Mouse (Mus musculus): Measurements from ENCODE around the gene Ttc28.

The Ttc28 gene

DNA sequence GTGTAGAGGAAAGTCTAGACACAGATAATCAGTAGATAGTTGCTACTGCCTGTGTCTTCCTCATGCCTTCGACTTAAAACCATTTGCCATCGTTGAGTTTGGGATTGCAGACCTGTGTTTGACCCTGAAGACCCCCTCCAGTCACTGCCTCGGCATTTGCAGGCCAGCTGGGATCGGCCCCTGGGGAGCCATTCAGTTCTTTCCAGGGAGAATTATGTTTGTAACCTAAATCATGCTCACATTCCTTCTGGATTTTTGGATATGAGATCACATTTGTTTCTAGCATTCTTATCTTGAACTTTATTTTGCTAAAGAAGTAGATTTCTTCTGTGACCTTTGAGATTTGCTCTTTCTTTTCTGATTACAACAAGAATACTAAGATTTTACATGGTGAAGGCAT lies 80.5 kb downstream of the Ttc28 start:
- DNase-seq (ENCODE audit: low spot score in 2 of 2): no peak

DNA sequence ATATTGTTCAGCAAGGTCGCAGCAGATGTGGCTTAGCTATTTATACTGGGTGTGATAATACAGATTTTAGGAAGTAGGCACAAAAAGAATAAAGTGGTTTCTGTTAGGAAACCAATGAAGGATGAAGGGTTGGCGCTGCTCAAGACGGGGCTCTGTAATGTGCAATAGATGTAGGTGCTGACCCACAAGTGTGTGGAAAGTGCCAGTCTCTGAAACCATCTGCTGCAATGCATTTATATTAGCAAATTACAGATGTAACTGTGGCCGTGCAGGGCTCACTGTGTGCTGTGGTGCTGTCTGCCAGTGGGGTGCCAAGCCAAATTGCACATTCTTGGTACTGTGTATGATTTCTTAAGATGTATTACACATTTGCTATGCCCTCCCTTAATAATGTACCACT lies 81.3 kb downstream of the Ttc28 start:
- no peak for DNase-seq (ENCODE audit: low spot score in 2 of 2)

DNA sequence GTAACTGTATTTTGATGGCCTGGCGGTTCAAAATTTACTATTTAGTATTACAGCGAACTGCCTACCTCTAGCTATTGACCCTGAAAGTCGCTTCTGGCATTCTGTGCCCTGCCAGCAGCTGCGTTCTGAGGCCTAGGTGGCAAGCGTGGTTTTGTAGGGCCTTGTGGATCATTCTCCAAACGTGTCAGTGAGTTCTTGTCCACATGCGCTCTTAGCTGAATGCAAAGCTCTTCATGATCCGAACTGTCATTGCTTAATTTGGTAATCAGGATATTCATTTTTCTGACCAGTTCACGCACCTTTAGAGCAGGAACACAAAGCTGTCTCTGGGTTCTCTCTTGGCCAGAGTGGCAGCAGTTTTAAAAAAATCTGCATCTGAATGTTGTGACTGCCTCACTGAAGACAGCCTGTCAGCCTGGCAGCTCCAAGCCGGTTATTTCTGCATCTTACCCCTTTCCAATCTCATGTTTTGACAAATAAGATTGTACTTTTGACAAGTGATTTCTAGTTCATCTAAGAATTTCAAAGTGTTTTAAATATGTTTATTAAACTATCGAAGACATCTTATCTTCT lies 88.0 kb downstream of the Ttc28 start:
- DNase-seq (ENCODE audit: low spot score in 2 of 2): no peak

DNA sequence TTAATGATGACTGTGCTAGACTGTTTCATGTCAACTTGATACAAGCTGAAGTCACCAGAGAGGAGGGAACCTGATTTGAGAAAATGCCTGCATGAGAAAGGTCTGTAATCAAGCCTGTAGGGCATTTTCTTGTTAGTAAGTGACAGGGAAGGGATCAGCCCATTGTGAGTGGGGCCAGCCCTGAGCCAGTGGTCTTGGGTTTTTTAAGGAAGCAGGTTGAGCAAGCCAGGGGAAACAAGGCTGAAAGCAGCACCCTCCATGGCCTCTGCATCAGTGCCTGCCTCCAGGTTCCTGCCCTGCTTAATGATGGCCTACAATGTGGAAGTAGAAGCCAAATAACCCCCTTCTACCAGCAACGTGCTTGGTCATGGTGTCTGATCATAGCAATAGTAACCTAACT lies 89.0 kb downstream of the Ttc28 start:
- DNase-seq (ENCODE audit: low spot score in 2 of 2): no peak

DNA sequence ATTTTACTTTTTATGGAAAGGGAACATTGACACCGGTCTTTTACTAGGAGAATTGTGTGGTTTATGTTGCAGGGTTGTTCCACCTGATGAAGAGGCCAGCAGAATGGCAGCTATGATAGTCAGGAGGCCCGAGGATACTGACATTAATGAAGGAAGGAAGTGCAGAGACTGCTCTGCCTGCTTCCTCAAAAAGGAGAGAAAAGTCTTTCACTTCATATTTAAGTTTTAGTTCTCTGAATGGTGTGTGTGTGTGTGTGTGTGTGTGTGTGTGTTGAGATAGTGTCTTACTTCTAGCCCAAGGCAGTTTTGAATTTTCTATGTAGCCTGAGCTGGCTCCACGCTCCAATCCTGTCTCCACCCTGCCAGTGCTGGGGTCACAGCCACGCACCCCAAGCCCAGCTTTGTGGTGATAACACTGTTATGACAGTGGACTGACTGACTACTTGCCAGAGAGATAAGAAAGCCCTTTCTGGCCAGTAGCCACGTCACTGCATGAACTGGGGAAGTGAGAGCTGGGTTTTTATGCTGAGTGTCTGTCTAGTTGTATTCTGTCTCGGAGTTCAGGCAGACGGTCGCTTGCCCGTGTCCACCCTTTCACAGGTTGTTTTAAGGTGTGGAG lies 90.7 kb downstream of the Ttc28 start:
- DNase-seq (ENCODE audit: low spot score in 2 of 2): no peak

DNA sequence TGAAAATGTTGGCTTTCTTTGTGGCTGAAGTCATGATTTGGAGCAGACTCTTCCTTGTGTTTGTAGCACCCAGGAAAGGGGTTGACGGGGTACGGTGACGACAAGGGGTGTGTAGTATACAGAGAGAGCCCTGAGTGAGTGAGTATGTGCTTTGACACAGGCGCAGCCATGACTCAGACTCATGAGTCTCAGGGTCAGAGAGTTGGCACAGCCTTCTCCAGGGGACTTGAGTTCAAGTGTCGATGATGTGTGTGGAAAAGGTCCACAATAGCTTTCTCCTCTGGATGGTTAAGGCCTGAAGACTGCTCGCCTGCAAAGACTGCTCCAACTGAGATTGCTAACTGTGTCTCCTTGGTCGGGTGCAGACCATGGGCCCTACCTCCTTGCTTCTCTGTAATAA lies 97.1 kb downstream of the Ttc28 start:
- DNase-seq (ENCODE audit: low spot score in 2 of 2): no peak

DNA sequence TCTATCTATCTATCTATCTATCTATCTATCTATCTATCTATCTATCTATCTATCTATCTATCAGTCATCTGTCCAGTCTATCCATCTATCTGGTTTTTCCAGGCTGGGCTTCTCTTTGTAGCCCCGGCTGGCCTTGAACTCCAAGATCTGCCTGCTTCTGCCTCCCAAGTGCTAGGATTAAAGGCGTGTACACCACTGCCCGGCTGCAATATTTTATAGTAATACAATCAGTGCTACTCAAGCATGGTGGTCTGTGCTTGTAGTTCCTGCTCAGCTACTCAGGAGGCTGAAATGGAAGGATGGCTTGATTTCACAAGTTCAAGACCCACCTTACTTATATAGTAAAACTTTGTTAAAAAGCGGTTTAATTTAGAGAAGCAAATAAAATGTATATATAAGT lies 98.2 kb downstream of the Ttc28 start:
- no peak for DNase-seq (ENCODE audit: low spot score in 2 of 2)

- DNase-seq (ENCODE audit: low spot score in 2 of 2): peak; percentile 69 to 72
Measured at GRCm38 (mm10) chr5:110978461-110978860, 98.9 kb downstream of the Ttc28 start.

GRCm38 (mm10) chr5:110979011-110979860 lies 99.6 kb downstream of the Ttc28 start:
- peak; percentile 13 to 20 for DNase-seq (ENCODE audit: low spot score in 2 of 2)

GRCm38 (mm10) chr5:110979861-110980346 lies 100.3 kb downstream of the Ttc28 start:
- DNase-seq (ENCODE audit: low spot score in 2 of 2): peak; percentile 27 to 34

DNA sequence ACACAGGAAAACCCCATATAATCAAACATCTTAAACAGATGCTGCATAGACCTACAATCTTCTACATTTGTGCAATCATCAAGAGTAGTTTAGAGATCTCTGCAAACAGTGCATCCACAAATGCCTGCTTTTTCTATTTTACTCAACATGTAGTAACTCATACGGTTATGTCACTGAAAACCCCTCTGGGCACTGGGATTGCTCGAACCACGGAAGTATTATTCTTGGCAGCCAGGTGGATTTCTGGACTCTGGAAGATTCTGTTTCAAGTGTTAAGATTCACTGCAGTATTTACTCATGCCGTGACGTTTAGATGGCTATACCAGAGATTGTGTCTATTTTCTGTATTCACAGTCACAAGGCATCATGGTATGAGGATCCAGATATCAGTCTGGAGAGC lies 101.0 kb downstream of the Ttc28 start:
- DNase-seq (ENCODE audit: low spot score in 2 of 2): peak in 1 of 2 experiments; percentile 10

GRCm38 (mm10) chr5:110982436-110982835 lies 102.8 kb downstream of the Ttc28 start:
- DNase-seq (ENCODE audit: low spot score in 2 of 2): peak in 1 of 2 experiments; percentile 16

DNA sequence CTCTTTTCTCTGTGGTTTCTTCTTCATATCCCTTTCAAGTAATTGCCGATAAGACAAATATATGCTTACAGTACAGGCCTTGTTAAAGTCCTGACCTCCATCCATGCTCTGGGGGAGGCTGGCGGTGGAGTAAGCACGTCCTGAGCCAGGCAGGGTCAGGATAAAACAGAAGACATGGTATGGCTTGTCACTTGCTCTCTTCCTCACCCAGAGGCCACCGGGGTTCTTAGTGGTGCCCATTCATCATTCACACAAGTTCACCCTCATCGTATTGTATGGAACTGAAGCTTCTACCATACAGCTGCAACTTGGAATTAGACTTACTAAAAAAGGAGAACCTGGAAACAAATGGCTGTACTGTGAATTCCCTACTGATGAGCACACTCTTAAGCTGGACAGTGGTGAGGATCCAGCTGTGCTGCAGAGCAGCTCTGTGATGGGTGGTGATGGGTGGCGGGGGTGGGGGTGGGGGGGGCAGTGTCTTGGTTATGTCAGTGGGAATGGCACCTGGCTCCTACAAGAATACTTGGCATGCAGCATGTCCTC lies 104.6 kb downstream of the Ttc28 start:
- DNase-seq (ENCODE audit: low spot score in 2 of 2): no peak

- DNase-seq (ENCODE audit: low spot score in 2 of 2): peak; percentile 29 to 31
Measured at GRCm38 (mm10) chr5:110996835-110997539, 117.4 kb downstream of the Ttc28 start.

DNA sequence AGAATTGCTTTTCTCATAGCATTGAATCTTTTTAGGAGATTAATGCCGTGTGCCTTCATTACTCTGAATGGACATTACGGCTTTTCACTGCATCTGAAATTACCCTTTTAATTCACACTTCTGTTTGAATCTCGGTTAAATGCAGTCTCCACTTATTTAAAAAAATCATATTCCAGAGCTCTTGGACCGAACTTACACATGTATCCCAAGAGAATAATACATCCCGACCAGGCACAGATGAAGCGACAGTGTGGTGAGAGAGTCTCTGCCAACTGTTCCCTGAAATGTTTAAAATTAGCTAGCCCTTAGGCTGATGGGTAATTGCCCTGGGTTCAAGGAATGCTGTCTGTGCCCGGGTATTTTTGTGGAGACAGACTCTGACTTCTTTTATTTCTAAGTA lies 118.1 kb downstream of the Ttc28 start:
- DNase-seq (ENCODE audit: low spot score in 2 of 2): no peak

DNA sequence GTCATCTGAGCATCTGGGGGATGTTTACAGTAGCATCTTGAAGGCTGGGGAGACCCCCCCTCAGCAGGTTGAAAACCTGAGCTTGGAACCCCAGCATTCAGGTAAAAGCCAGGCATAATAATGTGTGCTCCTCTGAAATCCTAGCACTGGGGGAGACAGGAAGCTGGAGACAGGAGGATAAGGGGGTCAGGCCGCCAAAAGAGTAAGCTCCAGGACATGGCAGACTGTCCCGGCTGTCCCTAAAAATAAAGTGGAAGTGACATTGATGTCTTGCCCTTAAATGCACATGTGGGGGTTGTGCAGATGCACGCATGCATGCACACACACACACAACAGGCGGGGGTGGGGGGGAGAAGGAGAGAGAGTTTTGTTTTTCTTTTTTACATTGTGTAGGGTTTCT lies 118.7 kb downstream of the Ttc28 start:
- no peak for DNase-seq (ENCODE audit: low spot score in 2 of 2)

- no peak for DNase-seq (ENCODE audit: low spot score in 2 of 2)
Measured at GRCm38 (mm10) chr5:111000953-111001352, 121.3 kb downstream of the Ttc28 start.

DNA sequence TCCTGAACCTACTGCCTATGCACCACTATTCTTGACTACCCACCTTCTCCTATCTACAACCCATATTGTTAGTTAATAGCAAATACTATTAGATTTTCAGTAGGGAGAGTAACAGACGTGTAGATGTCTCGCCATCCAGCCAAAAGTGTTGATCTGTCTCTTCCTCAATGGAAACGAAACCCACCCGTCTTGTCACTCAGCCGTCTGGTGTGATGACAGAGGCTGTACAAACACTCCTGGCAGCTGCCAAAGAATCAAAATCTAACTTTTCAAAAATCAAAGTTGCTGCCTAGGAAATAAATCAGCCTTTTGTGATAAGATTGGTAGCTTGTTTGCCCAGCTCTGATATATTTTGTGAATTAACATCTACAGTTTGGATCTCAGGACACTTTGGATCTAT lies 123.6 kb downstream of the Ttc28 start:
- DNase-seq (ENCODE audit: low spot score in 2 of 2): no peak

- DNase-seq (ENCODE audit: low spot score in 2 of 2): no peak
Measured at GRCm38 (mm10) chr5:111003750-111004149, 124.1 kb downstream of the Ttc28 start.

GRCm38 (mm10) chr5:111006272-111007135 lies 126.9 kb downstream of the Ttc28 start:
- DNase-seq (ENCODE audit: low spot score in 2 of 2): no peak

GRCm38 (mm10) chr5:111007136-111007500 lies 127.5 kb downstream of the Ttc28 start:
- DNase-seq (ENCODE audit: low spot score in 2 of 2): no peak

Data from frontal cortex, postnatal 36 days (tissue).